Mouse (Mus musculus): ENCODE results near the gene Vps35. TPM values are rescaled to one million over a fixed set of nuclear protein-coding genes. Genes with fewer than 3 reads are reported as not detected.

The Vps35 gene
- total RNA-seq, 2 experiments from 2014 or later: 85.3 to 125 TPM

- ATAC-seq (replicated peaks; ENCODE audit: low FRiP score, poor library complexity, severe bottlenecking): no peak
Observed at GRCm38 (mm10) chr8:85220992-85221391, 78.6 kb downstream of the Vps35 start.

- 0 out of 2 replicates have a peak, but pooled peaks have one; percentile 25 for ATAC-seq (replicated peaks; ENCODE audit: low FRiP score, poor library complexity, severe bottlenecking)
Observed at GRCm38 (mm10) chr8:85220220-85220619, 79.4 kb downstream of the Vps35 start.

Other genes starting within 250 kb of the Vps35 start
- gene Fbxw9, start 239.7 kb downstream of the Vps35 start, total RNA-seq (2015; ENCODE audit: low replicate concordance): 4.3 and 10.5 TPM in 2 replicates
- gene Fbxw9, start 239.7 kb downstream of the Vps35 start, total RNA-seq (2017; ENCODE audit: low replicate concordance): 1.4 and 2.8 TPM in 2 replicates
- not detected in 2 replicates for gene Gm5741, start 231.8 kb downstream of the Vps35 start, total RNA-seq (2015; ENCODE audit: low replicate concordance)
- not detected in 2 replicates for gene Gm5741, start 231.8 kb downstream of the Vps35 start, total RNA-seq (2017; ENCODE audit: low replicate concordance)
- 13.4 and 15.9 TPM in 2 replicates for gene Dhps, start 228.0 kb downstream of the Vps35 start, total RNA-seq (2015; ENCODE audit: low replicate concordance)
- gene Dhps, start 228.0 kb downstream of the Vps35 start, total RNA-seq (2017; ENCODE audit: low replicate concordance): 3.5 and 4.7 TPM in 2 replicates
- 37.7 and 66.3 TPM in 2 replicates for gene Wdr83os, start 219.1 kb downstream of the Vps35 start, total RNA-seq (2015; ENCODE audit: low replicate concordance)
- gene Wdr83os, start 219.1 kb downstream of the Vps35 start, total RNA-seq (2017; ENCODE audit: low replicate concordance): 7.3 and 23.1 TPM in 2 replicates
- gene Wdr83, start 218.5 kb downstream of the Vps35 start, total RNA-seq (2015; ENCODE audit: low replicate concordance): 30.6 and 35.6 TPM in 2 replicates
- 15.8 and 17.6 TPM in 2 replicates for gene Wdr83, start 218.5 kb downstream of the Vps35 start, total RNA-seq (2017; ENCODE audit: low replicate concordance)
- gene Man2b1, start 216.5 kb downstream of the Vps35 start, total RNA-seq (2015; ENCODE audit: low replicate concordance): 19.8 and 34.4 TPM in 2 replicates
- 7.0 and 13.2 TPM in 2 replicates for gene Man2b1, start 216.5 kb downstream of the Vps35 start, total RNA-seq (2017; ENCODE audit: low replicate concordance)
- gene Zfp791, start 176.7 kb downstream of the Vps35 start, total RNA-seq (2015; ENCODE audit: low replicate concordance): not detected in 2 replicates
- not detected in 2 replicates for gene Zfp791, start 176.7 kb downstream of the Vps35 start, total RNA-seq (2017; ENCODE audit: low replicate concordance)
- gene Cks1brt, start 147.9 kb downstream of the Vps35 start, total RNA-seq (2015; ENCODE audit: low replicate concordance): not detected in 2 replicates
- not detected in 2 replicates for gene Cks1brt, start 147.9 kb downstream of the Vps35 start, total RNA-seq (2017; ENCODE audit: low replicate concordance)
- gene Olfr371, start 73.8 kb downstream of the Vps35 start, total RNA-seq (2015; ENCODE audit: low replicate concordance): not detected in 2 replicates
- gene Olfr371, start 73.8 kb downstream of the Vps35 start, total RNA-seq (2017; ENCODE audit: low replicate concordance): not detected in 2 replicates
- 132 and 186 TPM in 2 replicates for gene Orc6, start 170 bp downstream of the Vps35 start, total RNA-seq (2015; ENCODE audit: low replicate concordance)
- 128 and 184 TPM in 2 replicates for gene Orc6, start 170 bp downstream of the Vps35 start, total RNA-seq (2017; ENCODE audit: low replicate concordance)
- gene Mylk3, start 86.5 kb upstream of the Vps35 start, total RNA-seq (2015; ENCODE audit: low replicate concordance): 38.2 and 58.7 TPM in 2 replicates
- gene Mylk3, start 86.5 kb upstream of the Vps35 start, total RNA-seq (2017; ENCODE audit: low replicate concordance): 150 and 159 TPM in 2 replicates
- gene 4921524J17Rik, start 133.0 kb upstream of the Vps35 start, total RNA-seq (2015; ENCODE audit: low replicate concordance): 10.5 and 21.8 TPM in 2 replicates
- 5.3 and 11.7 TPM in 2 replicates for gene 4921524J17Rik, start 133.0 kb upstream of the Vps35 start, total RNA-seq (2017; ENCODE audit: low replicate concordance)
- gene Gpt2, start 192.8 kb upstream of the Vps35 start, total RNA-seq (2015; ENCODE audit: low replicate concordance): not detected in 2 replicates
- 0.64 TPM in 1 of 2 replicates, not detected in the other for gene Gpt2, start 192.8 kb upstream of the Vps35 start, total RNA-seq (2017; ENCODE audit: low replicate concordance)